Mouse (Mus musculus) brain, embryonic 14.5 days (tissue): ENCODE measurements around the gene Itsn2.

Experiments
- CTCF ChIP-seq: fragments of 200-500 bp; IDR thresholded peaks from 2 replicates; pipeline ENCODE4 v1.5.1; 2012; ENCODE audit warnings: inconsistent platforms, mild to moderate bottlenecking, moderate library complexity, borderline replicate concordance; ENCODE audit not compliant: insufficient read depth, insufficient read length; ENCODE audit errors: extremely low read depth
- POLR2A ChIP-seq: fragments of 200-500 bp; IDR thresholded peaks from 2 replicates; pipeline ENCODE4 v1.6.1; 2012; ENCODE audit warnings: mild to moderate bottlenecking, inconsistent platforms, borderline replicate concordance; ENCODE audit not compliant: poor library complexity, insufficient read depth, insufficient read length, severe bottlenecking; ENCODE audit errors: extremely low read depth

GRCm38 (mm10) chr12:4606625-4607024 lies 14.2 kb downstream of the Itsn2 start:
- TF ChIP-seq CTCF (no peak), POLR2A (no peak)
